Comparison of ENCODE assay signal across 20 mouse cellular contexts in genomic region chr5:150974226-150974625, GRCm38 (mm10). TPM values are rescaled to one million over a fixed set of nuclear protein-coding genes. Genes with fewer than 3 reads are reported as not detected.
DNase-seq lines count a peak whose midpoint lies in the region; ATAC-seq lines count a peak whose summit lies in the region.
"Had no signal": no experiment of that assay in that cellular context is flagged by ENCODE, and none has a peak within 500 bp of the region (broad histone marks: within the 10 kb centered on the region; RNA-seq: fewer than 3 reads in every experiment).

No protein-coding gene starts in this region.

- H3K9ac ChIP-seq in embryonic facial prominence, embryonic 14.5 days (ENCODE audit: low read depth, low read length) = no peak overlapping the region
- H3K9ac ChIP-seq in kidney, embryonic 14.5 days (ENCODE audit: low read depth, low read length) = no peak overlapping the region
- H3K9ac ChIP-seq: forebrain, postnatal 0 days; liver, embryonic 14.5 days had no signal

- H3K4me1 ChIP-seq in embryonic facial prominence, embryonic 14.5 days (ENCODE audit: control insufficient read depth, insufficient read depth, low read length) = peaks cover 6% of the 10 kb centered on the region; the same call in 1 of the 2 replicates
- H3K4me1 ChIP-seq in embryonic facial prominence, embryonic 10.5 days = peaks cover 8% of the 10 kb centered on the region
- H3K4me1 ChIP-seq in kidney, embryonic 14.5 days (ENCODE audit: control insufficient read depth, insufficient read depth, low read length) = no peaks in the 10 kb centered on the region

- H3K27ac ChIP-seq in embryonic facial prominence, embryonic 14.5 days (replicated peaks; ENCODE audit: low read depth, low read length) = no peak overlapping the region
- no peak overlapping the region for H3K27ac ChIP-seq in embryonic facial prominence, embryonic 10.5 days (replicated peaks)
- no peak overlapping the region for H3K27ac ChIP-seq in kidney, embryonic 14.5 days (ENCODE audit: low read depth, low read length)
- H3K27ac ChIP-seq: layer of hippocampus, adult 2 months; liver, embryonic 14.5 days; stomach, postnatal 0 days had no signal

- WGBS in embryonic facial prominence, embryonic 14.5 days = 75% methylated on average over 3 of the region's 3 CpGs
- WGBS in embryonic facial prominence, embryonic 10.5 days = 84% methylated on average over 3 of the region's 3 CpGs
- 80% methylated on average over 3 of the region's 3 CpGs for WGBS in kidney, embryonic 14.5 days

- no peaks in the 10 kb centered on the region for H3K36me3 ChIP-seq in embryonic facial prominence, embryonic 14.5 days (ENCODE audit: control insufficient read depth, insufficient read depth, low read length)
- H3K36me3 ChIP-seq in embryonic facial prominence, embryonic 10.5 days (replicated peaks) = no peaks in the 10 kb centered on the region
- H3K36me3 ChIP-seq in kidney, embryonic 14.5 days (ENCODE audit: control insufficient read depth, insufficient read depth, low read length) = no peaks in the 10 kb centered on the region

- no peak overlapping the region for H3K4me2 ChIP-seq in embryonic facial prominence, embryonic 14.5 days (ENCODE audit: low read depth, low read length)
- no peak overlapping the region for H3K4me2 ChIP-seq in kidney, embryonic 14.5 days (replicated peaks; ENCODE audit: low read depth, low read length)

- no peak overlapping the region for H3K4me3 ChIP-seq in embryonic facial prominence, embryonic 14.5 days (ENCODE audit: low read depth, low read length)
- H3K4me3 ChIP-seq in embryonic facial prominence, embryonic 10.5 days = no peak overlapping the region
- H3K4me3 ChIP-seq in kidney, embryonic 14.5 days (ENCODE audit: low read length) = no peak overlapping the region
- H3K4me3 ChIP-seq: layer of hippocampus, adult 2 months had no signal

- no peaks in the 10 kb centered on the region for H3K9me3 ChIP-seq in embryonic facial prominence, embryonic 14.5 days (ENCODE audit: control insufficient read depth, low read length)
- H3K9me3 ChIP-seq in embryonic facial prominence, embryonic 10.5 days = no peaks in the 10 kb centered on the region
- H3K9me3 ChIP-seq in kidney, embryonic 14.5 days (ENCODE audit: control insufficient read depth, low read length) = no peaks in the 10 kb centered on the region

- H3K27me3 ChIP-seq in embryonic facial prominence, embryonic 14.5 days (replicated peaks; ENCODE audit: control insufficient read depth, insufficient read depth, low read length) = no peaks in the 10 kb centered on the region
- H3K27me3 ChIP-seq in embryonic facial prominence, embryonic 10.5 days (replicated peaks; ENCODE audit: low read depth, poor library complexity, severe bottlenecking) = no peaks in the 10 kb centered on the region
- H3K27me3 ChIP-seq in kidney, embryonic 14.5 days (ENCODE audit: control insufficient read depth, insufficient read depth, low read length) = no peaks in the 10 kb centered on the region

- no peak for ATAC-seq in embryonic facial prominence, embryonic 14.5 days (ENCODE audit: low read depth)
- no peak for ATAC-seq in kidney, embryonic 14.5 days (ENCODE audit: low FRiP score, low TSS enrichment)
- ATAC-seq: activated CD4-positive, CD25-positive, alpha-beta regulatory T cell, adult 4 months; forebrain, postnatal 0 days had no signal

- DNase-seq in embryonic facial prominence, embryonic 14.5 days (ENCODE audit: low spot score) = peak; percentile 22
- no peak for DNase-seq in embryonic facial prominence, embryonic 10.5 days (ENCODE audit: low spot score)
- peak; percentile 65 to 72 for DNase-seq in kidney, adult 8-10 months
- DNase-seq in adrenal gland, postnatal 25 days = peak; percentile 7
- DNase-seq in kidney, postnatal 36 days = peak; percentile 70 to 76
- no peak for DNase-seq in Muller cell, postnatal 12 days (ENCODE audit: inconsistent ontology term)
- DNase-seq: cerebellum, adult 18-20 months; forebrain, postnatal 0 days; heart, adult 18-20 months; lung, postnatal 14 days; right cerebral cortex, postnatal 14 days; thymus, postnatal 4 days had no signal

RNA-seq across cellular contexts. Expression of gene Kl, which starts 21.8 kb away (rescaled TPM):
- polyA plus RNA-seq in embryonic facial prominence, embryonic 14.5 days (2014; fragmentation: Nextera tagmentation; extraction: Ambion mirVana) = 0.37 and 0.42 TPM in 2 replicates
- polyA plus RNA-seq in embryonic facial prominence, embryonic 10.5 days (2016; fragmentation: Nextera tagmentation; extraction: Ambion mirVana) = 0.06 TPM in 1 of 2 replicates, not detected in the other
- 0.30 and 2.2 TPM in 2 replicates for polyA plus RNA-seq in kidney, embryonic 14.5 days (2014; fragmentation: Nextera tagmentation; extraction: Ambion mirVana)
- total RNA-seq in adrenal gland, postnatal 25 days (2021) = 0.12 TPM in 1 of 2 replicates, not detected in the other
- total RNA-seq: megakaryocyte-erythroid progenitor cell, adult 5-6 weeks had no signal
- polyA plus RNA-seq: embryonic facial prominence, embryonic 11.5 days; intestine, embryonic 14.5 days had no signal

Comparison
In these comparisons a context has a peak if more than half of its experiments do, and no peak if none do; other contexts are left out.
1. DNase-seq: peak in embryonic facial prominence, embryonic 14.5 days (single experiment), kidney, adult 8-10 months (2 of 2), adrenal gland, postnatal 25 days (single experiment) and kidney, postnatal 36 days (2 of 2); none in embryonic facial prominence, embryonic 10.5 days (single experiment) and Muller cell, postnatal 12 days (single experiment).